Mouse (Mus musculus): ENCODE measurements at regions not wholly inside any gene's neighbourhood (a gene's known extent, or its start where the extent isn't known, plus 50 kb on each side); places are given as distances from the start of the nearest gene placed in this dataset.
A peak's percentile ranks its signal among the peaks of the same experiment; 100 is the strongest.

GRCm38 (mm10) chr1:89207306-89207705 is 137.1 kb downstream of the Sh3bp4 start:
- DNase-seq (ENCODE audit: low read depth, low spot score), result peak; percentile 49

- no peak for DNase-seq (ENCODE audit: low read depth, low spot score)
Measured at GRCm38 (mm10) chr1:89211116-89211515, 140.9 kb downstream of the Sh3bp4 start.

- no peak for DNase-seq (ENCODE audit: low read depth, low spot score)
Measured at GRCm38 (mm10) chr1:89228426-89228825, 158.2 kb downstream of the Sh3bp4 start.

GRCm38 (mm10) chr1:89231756-89232155 is 161.5 kb downstream of the Sh3bp4 start:
- no peak for DNase-seq (ENCODE audit: low read depth, low spot score)

GRCm38 (mm10) chr1:89232391-89232790 is 162.2 kb downstream of the Sh3bp4 start:
- no peak for DNase-seq (ENCODE audit: low read depth, low spot score)

- DNase-seq (ENCODE audit: low read depth, low spot score), result no peak
Measured at GRCm38 (mm10) chr1:89234895-89235294, 164.7 kb downstream of the Sh3bp4 start.

GRCm38 (mm10) chr1:89235296-89235695 is 165.1 kb downstream of the Sh3bp4 start:
- peak; percentile 66 for DNase-seq (ENCODE audit: low read depth, low spot score)

- DNase-seq (ENCODE audit: low read depth, low spot score), result no peak
Measured at GRCm38 (mm10) chr1:89237696-89238095, 167.5 kb downstream of the Sh3bp4 start.

- DNase-seq (ENCODE audit: low read depth, low spot score), result no peak
Measured at GRCm38 (mm10) chr1:89244598-89244997, 174.4 kb downstream of the Sh3bp4 start.

GRCm38 (mm10) chr1:89245202-89246003 is 175.2 kb downstream of the Sh3bp4 start:
- DNase-seq (ENCODE audit: low read depth, low spot score), result peak; percentile 5

GRCm38 (mm10) chr1:89251753-89252152 is 181.5 kb downstream of the Sh3bp4 start:
- DNase-seq (ENCODE audit: low read depth, low spot score), result no peak

- DNase-seq (ENCODE audit: low read depth, low spot score), result no peak
Measured at GRCm38 (mm10) chr1:89252528-89252927, 182.3 kb downstream of the Sh3bp4 start.

GRCm38 (mm10) chr1:89257945-89258344 is 187.7 kb downstream of the Sh3bp4 start:
- DNase-seq (ENCODE audit: low read depth, low spot score), result no peak

GRCm38 (mm10) chr1:89265771-89266170 is 188.8 kb upstream of the Agap1 start:
- no peak for DNase-seq (ENCODE audit: low read depth, low spot score)

- no peak for DNase-seq (ENCODE audit: low read depth, low spot score)
Measured at GRCm38 (mm10) chr1:89268806-89269205, 185.8 kb upstream of the Agap1 start.

- no peak for DNase-seq (ENCODE audit: low read depth, low spot score)
Measured at GRCm38 (mm10) chr1:89271743-89272142, 182.9 kb upstream of the Agap1 start.

- no peak for DNase-seq (ENCODE audit: low read depth, low spot score)
Measured at GRCm38 (mm10) chr1:89273021-89273420, 181.6 kb upstream of the Agap1 start.

- no peak for DNase-seq (ENCODE audit: low read depth, low spot score)
Measured at GRCm38 (mm10) chr1:89273786-89274362, 180.7 kb upstream of the Agap1 start.

GRCm38 (mm10) chr1:89279382-89279781 is 175.2 kb upstream of the Agap1 start:
- DNase-seq (ENCODE audit: low read depth, low spot score), result no peak

GRCm38 (mm10) chr1:89281107-89281655 is 173.4 kb upstream of the Agap1 start:
- DNase-seq (ENCODE audit: low read depth, low spot score), result no peak

GRCm38 (mm10) chr1:89285041-89285440 is 169.6 kb upstream of the Agap1 start:
- no peak for DNase-seq (ENCODE audit: low read depth, low spot score)

GRCm38 (mm10) chr1:89287136-89287795 is 167.3 kb upstream of the Agap1 start:
- no peak for DNase-seq (ENCODE audit: low read depth, low spot score)

Measured in ZHBTc4 (cell line).